Mouse (Mus musculus): ENCODE measurements around the gene Map2k2. TPM values are rescaled to one million over a fixed set of nuclear protein-coding genes. Genes with fewer than 3 reads are reported as not detected.

The Map2k2 gene
- 394 and 482 TPM in 2 replicates for polyA plus RNA-seq (2012)

DNA sequence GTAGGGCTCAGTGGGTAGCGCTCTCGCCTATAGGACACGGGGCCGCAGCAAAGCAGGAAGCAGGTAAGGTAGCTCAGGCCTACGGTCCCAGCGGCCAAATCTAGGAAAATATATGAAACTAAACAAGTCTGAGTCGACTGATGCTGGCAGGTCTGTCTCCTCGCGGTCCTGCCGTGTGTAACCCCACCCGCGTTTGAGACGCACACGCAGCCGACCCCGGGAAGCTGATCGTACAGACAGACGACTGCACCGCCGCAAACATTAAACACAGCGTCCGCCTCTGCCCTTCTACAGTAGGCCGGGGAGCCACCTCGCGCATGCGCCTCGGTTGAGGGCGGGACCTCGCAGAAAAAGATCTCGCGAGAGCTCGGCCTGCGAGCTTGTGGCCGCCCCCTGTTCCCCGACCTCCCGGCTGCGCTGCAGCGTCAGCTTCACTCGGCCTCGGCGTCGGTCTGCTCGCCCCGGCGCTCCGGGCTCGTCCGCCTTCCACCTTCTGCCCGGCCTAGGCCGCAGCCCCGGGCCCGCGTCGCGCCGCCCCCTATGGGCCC, at the start of gene Map2k2:
TSS of gene Map2k2 (plus strand) at position 351 of the 548 bp plus-strand sequence.
- TF ChIP-seq GATA1 (IDR thresholded peaks at IDR 0.05; ENCODE audit: low read length), result no peak

DNA sequence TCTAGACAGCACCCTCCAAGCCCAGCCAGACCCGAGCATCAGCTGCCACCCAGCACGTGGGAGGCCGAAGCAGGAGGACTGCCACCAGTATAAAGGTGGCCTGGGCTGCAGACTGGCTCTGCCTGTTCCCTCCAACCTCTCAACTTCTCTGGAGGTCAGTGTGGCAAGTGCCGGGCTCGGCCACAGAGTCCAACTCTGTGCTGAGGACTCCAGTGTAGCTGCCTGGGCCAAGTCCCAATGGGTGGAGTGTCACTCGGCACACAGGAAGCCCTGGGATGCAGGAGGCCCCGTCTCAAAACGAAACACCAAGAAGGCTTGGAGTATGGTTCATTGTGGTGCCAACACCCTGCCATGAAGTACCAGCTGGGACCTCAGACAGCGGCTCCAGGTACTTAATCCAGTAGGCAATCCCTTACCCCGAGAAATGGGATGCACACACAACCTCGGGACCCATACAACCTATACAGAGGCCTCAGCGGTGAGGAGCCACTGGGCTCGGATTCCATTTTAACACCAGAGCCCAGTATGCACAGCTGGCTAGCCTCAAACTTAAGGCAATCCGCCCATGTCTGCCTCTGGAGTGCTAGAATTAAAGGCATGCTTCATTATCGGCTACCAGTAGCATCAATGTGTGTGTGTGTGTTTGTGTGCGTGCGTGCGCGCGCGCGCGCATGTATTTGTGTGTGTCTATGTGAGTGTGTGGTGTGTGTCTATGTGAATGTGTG, 48.1 kb upstream of the Map2k2 start:
- TF ChIP-seq GATA1 (IDR thresholded peaks at IDR 0.05; ENCODE audit: low read length), result no peak

- no peak for TF ChIP-seq GATA1 (IDR thresholded peaks at IDR 0.05; ENCODE audit: low read length)
Measured at GRCm38 (mm10) chr10:81058896-81059295, 46.8 kb upstream of the Map2k2 start.

DNA sequence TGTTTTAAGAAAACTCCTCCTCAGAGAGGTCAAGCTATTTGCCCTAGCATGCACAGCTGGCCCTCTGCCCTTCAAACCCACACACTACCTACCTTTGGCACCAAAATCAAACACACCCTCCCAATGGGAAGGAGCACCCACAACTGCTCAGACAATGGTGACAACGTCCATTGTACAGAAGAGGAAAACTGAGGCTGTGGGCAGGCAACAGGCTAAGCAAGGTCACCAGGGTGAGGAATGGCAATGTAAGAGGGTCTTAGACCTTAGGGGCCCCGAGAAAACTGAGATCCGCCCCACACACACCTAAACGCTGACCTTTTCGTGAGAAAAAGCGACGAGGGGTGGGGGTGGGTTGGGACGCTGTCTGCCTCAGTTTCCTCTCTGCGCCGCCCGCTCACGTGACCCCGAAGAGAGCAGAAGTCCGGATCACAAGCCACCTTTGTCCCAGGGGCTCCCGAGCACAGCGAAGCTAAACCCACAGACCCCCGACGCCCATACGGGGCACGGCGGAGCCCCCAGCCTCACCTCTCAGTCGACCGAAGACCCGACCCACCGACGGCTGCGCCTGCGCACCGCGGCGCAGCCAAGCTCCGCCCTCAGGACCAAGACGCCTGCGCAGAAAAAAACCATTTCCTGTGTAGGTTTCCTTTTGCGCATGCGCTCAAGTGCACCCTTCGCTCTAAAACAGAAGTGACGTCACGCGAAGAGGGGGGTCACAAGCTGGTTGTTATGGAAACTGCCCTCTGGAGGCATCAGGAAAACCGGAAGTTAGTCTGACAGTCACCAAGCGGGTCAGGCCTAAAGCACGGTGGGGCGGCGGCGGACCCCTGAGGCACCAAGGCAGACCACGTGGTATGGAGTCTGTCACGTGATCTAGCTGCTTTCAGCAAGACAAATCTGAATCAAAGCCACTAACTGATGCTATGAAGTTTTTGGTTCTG, 45.8 kb upstream of the Map2k2 start, which contains the start of gene Sgta:
TSS of gene Sgta (minus strand) at position 579 of the 941 bp plus-strand sequence.
- TF ChIP-seq GATA1 (IDR thresholded peaks at IDR 0.05; ENCODE audit: low read length), result no peak

DNA sequence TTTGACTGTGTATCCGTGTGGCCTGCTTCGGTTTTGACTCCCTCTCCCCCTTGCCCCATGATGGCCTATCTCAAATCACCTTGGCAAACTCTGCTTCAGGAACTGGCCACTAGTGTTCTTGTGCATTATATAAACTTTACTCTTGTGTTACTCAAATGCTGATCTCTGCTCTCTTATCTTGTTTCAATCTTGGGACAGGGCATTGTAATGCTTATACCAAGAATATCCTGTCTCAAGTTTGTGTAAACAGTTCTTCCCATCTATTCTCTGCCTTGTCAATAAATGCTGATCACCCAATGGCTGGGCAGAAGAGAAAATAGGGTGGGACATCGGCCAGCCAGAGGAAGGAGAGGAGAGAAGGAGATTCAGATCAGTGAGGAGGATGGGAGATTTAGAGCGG, 43.0 kb upstream of the Map2k2 start:
- TF ChIP-seq GATA1 (IDR thresholded peaks at IDR 0.05; ENCODE audit: low read length), result no peak

- TF ChIP-seq GATA1 (IDR thresholded peaks at IDR 0.05; ENCODE audit: low read length), result no peak
Measured at GRCm38 (mm10) chr10:81068706-81069105, 37.0 kb upstream of the Map2k2 start.

GRCm38 (mm10) chr10:81069836-81070235, 35.9 kb upstream of the Map2k2 start, which contains the start of gene Thop1:
Gene Thop1, plus strand, starts transcription at chr10:81070035.
- TF ChIP-seq GATA1 (IDR thresholded peaks at IDR 0.05; ENCODE audit: low read length), result no peak

GRCm38 (mm10) chr10:81072290-81072689, 33.4 kb upstream of the Map2k2 start:
- TF ChIP-seq GATA1 (IDR thresholded peaks at IDR 0.05; ENCODE audit: low read length), result no peak

DNA sequence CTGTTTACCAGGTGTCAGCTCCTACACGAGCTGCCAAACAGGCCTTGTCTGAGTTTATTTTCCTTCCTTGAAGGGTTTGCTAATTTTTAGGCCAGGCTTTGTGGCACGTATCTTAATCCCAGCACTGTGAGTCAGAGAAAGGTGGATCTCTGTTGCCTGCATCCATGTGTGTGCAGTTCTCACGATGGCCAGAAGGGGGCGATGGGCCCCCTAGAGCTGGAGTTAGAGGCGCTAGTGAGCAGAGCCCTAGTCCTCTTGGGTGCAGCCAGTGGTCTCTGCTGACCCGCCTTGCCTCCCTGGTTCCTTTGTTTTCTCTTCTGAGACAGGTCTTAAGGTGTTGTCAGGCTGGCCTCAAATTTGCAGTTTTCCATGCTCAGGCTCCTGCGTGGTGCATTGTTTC, 32.3 kb upstream of the Map2k2 start:
- no peak for TF ChIP-seq GATA1 (IDR thresholded peaks at IDR 0.05; ENCODE audit: low read length)

- no peak for TF ChIP-seq GATA1 (IDR thresholded peaks at IDR 0.05; ENCODE audit: low read length)
Measured at GRCm38 (mm10) chr10:81075734-81076133, 30.0 kb upstream of the Map2k2 start.

DNA sequence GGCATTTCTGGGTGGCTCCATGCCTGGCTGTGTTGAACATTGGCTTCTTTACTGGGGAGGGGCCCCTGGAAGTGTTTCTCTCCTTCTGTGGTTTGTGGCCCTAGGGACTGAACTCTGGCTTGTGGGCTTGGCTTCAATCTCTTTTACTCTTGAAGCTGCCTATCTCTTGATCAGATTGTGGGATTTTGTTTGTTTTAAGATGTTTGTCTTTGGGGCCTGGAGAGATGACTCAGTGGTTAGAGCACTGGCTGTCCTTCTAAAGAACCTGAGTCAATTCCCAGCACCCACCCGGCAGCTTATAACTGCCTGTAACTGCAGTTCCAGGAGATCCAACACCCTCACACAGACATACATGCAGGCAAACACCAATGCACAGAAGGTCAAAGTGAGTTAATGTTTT, 29.4 kb upstream of the Map2k2 start:
- TF ChIP-seq GATA1 (IDR thresholded peaks at IDR 0.05; ENCODE audit: low read length), result no peak

DNA sequence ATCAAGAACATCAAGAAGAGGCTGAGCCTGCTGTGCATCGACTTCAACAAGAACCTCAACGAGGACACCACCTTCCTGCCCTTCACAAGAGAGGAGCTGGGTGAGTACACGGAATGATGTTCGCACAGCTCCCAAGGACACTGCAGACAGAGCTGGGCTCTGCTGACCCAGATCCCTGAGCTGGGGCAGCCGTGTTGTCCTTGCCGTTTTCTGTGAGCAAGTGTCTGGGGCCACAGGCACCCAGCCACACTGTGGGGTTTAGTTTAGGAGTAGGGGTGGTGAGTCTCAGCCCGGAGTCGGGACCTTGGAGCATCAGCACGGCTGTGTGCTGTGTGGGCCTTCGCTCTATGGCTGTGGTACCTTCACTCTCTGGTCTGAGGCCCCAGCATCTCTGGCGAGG, 27.8 kb upstream of the Map2k2 start:
- no peak for TF ChIP-seq GATA1 (IDR thresholded peaks at IDR 0.05; ENCODE audit: low read length)

DNA sequence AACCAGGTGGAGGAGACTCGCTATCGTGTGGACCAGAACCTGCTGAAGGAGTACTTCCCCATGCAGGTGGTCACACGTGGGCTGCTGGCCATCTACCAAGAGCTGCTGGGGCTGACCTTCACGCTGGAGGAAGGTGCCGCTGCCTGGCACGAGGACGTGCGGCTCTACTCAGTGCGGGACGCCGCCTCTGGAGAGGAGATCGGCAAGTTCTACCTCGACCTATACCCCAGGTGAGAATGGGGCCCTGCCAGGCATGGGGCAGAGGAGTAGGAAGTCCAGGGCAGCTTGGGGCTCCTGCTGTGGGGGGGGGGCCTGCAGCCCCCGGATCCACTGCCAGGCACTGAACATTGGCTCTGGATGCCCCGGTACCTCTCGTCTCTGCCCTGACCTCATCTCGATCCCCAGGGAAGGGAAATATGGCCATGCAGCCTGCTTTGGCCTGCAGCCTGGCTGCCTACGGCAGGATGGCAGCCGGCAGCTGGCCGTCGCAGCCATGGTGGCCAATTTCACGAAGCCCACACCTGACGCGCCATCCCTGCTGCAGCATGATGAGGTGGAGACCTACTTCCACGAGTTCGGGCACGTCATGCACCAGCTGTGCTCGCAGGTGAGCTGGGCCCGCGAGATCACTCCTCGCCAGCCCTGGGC, 25.6 kb upstream of the Map2k2 start:
- no peak for TF ChIP-seq GATA1 (IDR thresholded peaks at IDR 0.05; ENCODE audit: low read length)

GRCm38 (mm10) chr10:81082168-81082960, 23.4 kb upstream of the Map2k2 start:
- no peak for TF ChIP-seq GATA1 (IDR thresholded peaks at IDR 0.05; ENCODE audit: low read length)

DNA sequence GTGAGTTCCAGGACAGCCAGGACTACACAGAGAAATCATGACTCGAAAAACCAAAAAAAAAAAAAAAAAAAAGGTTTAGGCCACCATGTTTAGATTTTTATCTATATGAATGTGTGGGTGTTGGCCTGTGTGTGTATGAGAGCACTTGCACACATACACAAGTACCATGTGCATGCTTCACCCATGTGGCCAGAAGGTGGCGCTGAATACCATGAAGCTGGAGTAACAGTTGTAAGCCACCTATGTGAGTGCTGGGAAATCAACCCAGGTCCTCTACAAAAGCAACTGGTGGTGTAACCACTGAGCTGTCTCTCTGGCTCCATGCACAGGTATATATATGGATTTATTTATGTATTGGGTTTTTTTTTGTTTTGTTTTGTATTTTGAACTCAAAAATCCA, 18.7 kb upstream of the Map2k2 start:
- TF ChIP-seq GATA1 (IDR thresholded peaks at IDR 0.05; ENCODE audit: low read length), result no peak

Data from G1E-ER4 (cell line).